Mouse (Mus musculus): Measurements from ENCODE around the gene Pbx2. TPM values are rescaled to one million over a fixed set of nuclear protein-coding genes. Genes with fewer than 3 reads are reported as not detected.

The Pbx2 gene
- polyA plus RNA-seq, 1 experiment from 2014 or later: 7.6 TPM

DNA sequence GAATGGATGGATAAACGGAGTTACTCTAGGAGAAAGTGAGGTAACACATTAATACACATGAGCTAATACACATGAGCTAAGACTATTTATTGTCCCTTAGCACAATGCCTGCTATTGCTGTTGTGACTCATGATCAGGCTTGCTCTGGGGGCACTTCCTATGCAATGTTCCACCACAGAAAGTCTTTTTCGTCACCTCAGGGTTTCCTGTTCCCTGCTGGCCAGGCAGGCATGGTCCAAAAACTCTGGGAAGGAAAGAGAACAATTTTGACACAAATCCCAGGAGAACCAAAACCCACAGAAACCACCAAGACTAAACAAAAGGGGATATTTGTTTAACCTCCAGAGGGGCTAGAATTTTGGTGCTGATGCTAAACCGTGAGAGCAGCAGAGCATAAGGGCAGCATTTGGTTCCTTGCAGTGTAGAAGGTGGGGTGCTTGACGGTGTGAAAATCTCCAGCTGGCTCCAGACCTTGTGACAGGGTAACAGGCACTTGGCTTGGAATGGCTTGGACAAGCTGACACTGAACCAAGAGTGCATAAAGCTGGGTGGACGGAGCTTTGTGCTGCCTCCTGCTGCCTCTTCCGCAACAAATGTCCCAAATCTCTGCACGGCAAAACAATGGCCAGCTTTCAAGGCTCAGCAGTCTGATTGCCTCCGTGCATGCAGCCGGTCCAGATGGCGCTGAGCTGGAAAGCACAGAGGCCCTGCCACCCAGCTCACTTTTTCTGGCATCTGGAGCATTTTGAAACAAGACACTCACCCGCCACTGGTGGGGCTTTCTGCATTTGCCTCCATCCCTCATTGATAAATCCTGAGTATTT, 49.9 kb downstream of the Pbx2 start:
- Histone ChIP-seq H3K9me3 (ENCODE audit: control insufficient read depth, low read length) (no peaks in the 10 kb centered on the region), H3K36me3 (ENCODE audit: control insufficient read depth, insufficient read depth) (no peaks in the 10 kb centered on the region), H3K4me1 (replicated peaks; ENCODE audit: control insufficient read depth, insufficient read depth, low read length) (peaks cover 21% of the 10 kb centered on the region), H3K9ac (replicated peaks; ENCODE audit: low read depth, low read length) (0 out of 2 replicates have a peak overlapping the region, but pooled peaks have one; percentile 8), H3K4me2 (ENCODE audit: low read length) (peak overlapping the region; percentile 4; the same call in 1 of the 2 replicates), H3K27ac (ENCODE audit: low read length) (peak overlapping the region; percentile 80), H3K27me3 (replicated peaks; ENCODE audit: control insufficient read depth, insufficient read depth, low read length) (no peaks in the 10 kb centered on the region), H3K4me3 (replicated peaks; ENCODE audit: low read length) (no peak overlapping the region)
- ATAC-seq: peak; percentile 54
- 11% methylated on average over 11 of the region's 11 CpGs for WGBS

DNA sequence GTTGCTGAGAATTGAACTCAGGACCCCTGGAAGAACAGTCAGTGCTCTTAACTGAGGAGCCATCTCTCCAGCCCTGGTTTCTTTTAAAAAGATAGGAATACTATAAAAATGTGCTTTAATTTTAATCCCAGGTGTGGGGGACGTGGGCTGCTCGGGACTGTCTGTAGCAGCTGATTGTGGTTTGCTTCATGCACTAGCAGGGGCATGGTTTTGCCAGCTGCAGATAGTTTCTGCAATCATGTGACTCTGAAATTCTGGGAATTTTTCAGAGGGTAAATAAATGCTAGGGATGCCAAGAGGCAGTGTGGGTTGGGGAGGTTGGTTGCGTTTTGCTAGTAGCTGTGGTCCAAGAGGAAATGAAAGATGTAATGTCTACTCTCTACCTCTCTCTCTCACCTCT, 50.9 kb downstream of the Pbx2 start:
- ATAC-seq: no peak
- 85% methylated on average over 3 of the region's 3 CpGs for WGBS
- H3K9ac ChIP-seq (replicated peaks; ENCODE audit: low read depth, low read length): no peak overlapping the region
- no peak overlapping the region for H3K4me3 ChIP-seq (replicated peaks; ENCODE audit: low read length)
- no peaks in the 10 kb centered on the region for H3K36me3 ChIP-seq (ENCODE audit: control insufficient read depth, insufficient read depth)
- no peak overlapping the region for H3K4me2 ChIP-seq (ENCODE audit: low read length)
- no peaks in the 10 kb centered on the region for H3K9me3 ChIP-seq (ENCODE audit: control insufficient read depth, low read length)
- peaks cover 27% of the 10 kb centered on the region for H3K4me1 ChIP-seq (replicated peaks; ENCODE audit: control insufficient read depth, insufficient read depth, low read length)
- no peaks in the 10 kb centered on the region for H3K27me3 ChIP-seq (replicated peaks; ENCODE audit: control insufficient read depth, insufficient read depth, low read length)
- H3K27ac ChIP-seq (ENCODE audit: low read length): no peak overlapping the region

DNA sequence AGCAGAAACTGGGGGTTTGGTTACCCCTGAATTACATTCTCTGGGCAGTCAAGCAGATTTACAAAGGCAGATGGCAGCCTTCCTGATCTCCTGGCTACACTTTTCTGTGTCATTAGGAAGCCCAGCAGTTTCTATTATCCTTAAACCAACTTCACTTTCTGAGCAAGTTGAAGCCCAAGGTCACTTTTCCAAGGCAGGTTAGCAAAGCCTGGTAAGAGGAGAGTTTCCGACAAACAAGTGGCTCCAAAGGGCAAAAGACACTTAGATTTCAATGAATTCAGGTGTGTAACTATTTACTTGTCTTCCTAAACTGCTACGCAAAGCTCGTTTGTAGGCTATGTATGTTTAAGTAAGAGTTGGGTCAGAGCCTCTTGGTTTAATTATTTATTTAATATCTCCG, 52.3 kb downstream of the Pbx2 start:
- Histone ChIP-seq H3K36me3 (ENCODE audit: control insufficient read depth, insufficient read depth) (no peaks in the 10 kb centered on the region), H3K9ac (replicated peaks; ENCODE audit: low read depth, low read length) (no peak overlapping the region), H3K4me1 (replicated peaks; ENCODE audit: control insufficient read depth, insufficient read depth, low read length) (peaks cover 36% of the 10 kb centered on the region), H3K9me3 (ENCODE audit: control insufficient read depth, low read length) (no peaks in the 10 kb centered on the region), H3K27me3 (replicated peaks; ENCODE audit: control insufficient read depth, insufficient read depth, low read length) (no peaks in the 10 kb centered on the region), H3K4me3 (replicated peaks; ENCODE audit: low read length) (no peak overlapping the region), H3K4me2 (ENCODE audit: low read length) (no peak overlapping the region), H3K27ac (ENCODE audit: low read length) (no peak overlapping the region)
- 95% methylated on average over 4 of the region's 4 CpGs for WGBS
- ATAC-seq: no peak

DNA sequence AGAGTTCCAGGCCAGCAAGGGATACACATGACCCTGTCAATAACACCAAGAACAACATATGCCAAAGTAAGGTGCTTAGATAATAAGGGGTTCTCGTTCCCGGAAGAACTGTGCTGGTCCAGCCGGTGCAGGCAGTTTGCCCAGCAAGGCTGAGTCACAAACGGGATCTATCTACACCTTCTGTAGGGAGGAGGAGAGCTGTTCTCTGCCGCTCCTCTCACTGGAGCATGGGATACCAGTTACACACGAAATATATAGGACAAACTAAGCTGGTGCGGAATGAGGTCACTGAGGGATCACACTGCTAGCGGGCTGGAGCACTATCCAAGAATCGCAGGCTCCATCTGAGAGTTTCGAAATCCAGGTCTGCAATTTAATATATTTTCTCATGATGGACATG, 52.9 kb downstream of the Pbx2 start:
- Histone ChIP-seq H3K27ac (ENCODE audit: low read length) (0 out of 2 replicates have a peak overlapping the region, but pooled peaks have one; percentile 31), H3K9me3 (ENCODE audit: control insufficient read depth, low read length) (no peaks in the 10 kb centered on the region), H3K36me3 (ENCODE audit: control insufficient read depth, insufficient read depth) (no peaks in the 10 kb centered on the region), H3K4me2 (ENCODE audit: low read length) (no peak overlapping the region), H3K4me3 (replicated peaks; ENCODE audit: low read length) (no peak overlapping the region), H3K4me1 (replicated peaks; ENCODE audit: control insufficient read depth, insufficient read depth, low read length) (peaks cover 38% of the 10 kb centered on the region), H3K27me3 (replicated peaks; ENCODE audit: control insufficient read depth, insufficient read depth, low read length) (no peaks in the 10 kb centered on the region), H3K9ac (replicated peaks; ENCODE audit: low read depth, low read length) (no peak overlapping the region)
- no peak for ATAC-seq
- 83% methylated on average over 10 of the region's 10 CpGs for WGBS

DNA sequence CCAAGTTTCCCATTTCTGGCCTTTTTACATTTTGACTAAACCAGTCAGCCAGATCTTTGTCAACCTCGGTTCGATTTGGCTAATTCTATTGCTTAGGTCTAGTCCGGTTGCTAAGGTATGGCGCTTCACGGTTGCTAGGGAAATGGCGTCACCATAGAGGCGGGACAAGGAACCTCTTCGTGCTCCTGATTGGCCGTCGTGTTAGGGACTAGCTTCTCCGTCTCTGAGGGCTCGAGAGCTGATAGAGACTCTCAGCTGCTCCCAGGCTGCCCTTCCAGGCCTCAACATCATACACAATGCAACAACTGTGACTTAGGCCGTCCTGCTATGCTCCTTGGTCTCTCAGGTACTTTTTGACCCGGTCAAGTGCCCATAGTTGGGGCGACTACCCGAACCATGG, 53.5 kb downstream of the Pbx2 start, which contains the start of gene Fkbpl:
Gene Fkbpl, plus strand, starts transcription at position 157 of the 400 bp plus-strand sequence.
- H3K27me3 ChIP-seq (replicated peaks; ENCODE audit: control insufficient read depth, insufficient read depth, low read length): no peaks in the 10 kb centered on the region
- H3K4me3 ChIP-seq (replicated peaks; ENCODE audit: low read length): peak within 1 kb of the TSS; percentile 50
- peak within 1 kb of the TSS; percentile 67 for H3K4me2 ChIP-seq (ENCODE audit: low read length)
- H3K4me1 ChIP-seq (replicated peaks; ENCODE audit: control insufficient read depth, insufficient read depth, low read length): peaks cover 38% of the 10 kb centered on the region
- H3K9me3 ChIP-seq (ENCODE audit: control insufficient read depth, low read length): no peaks in the 10 kb centered on the region
- peak within 1 kb of the TSS; percentile 62 for H3K9ac ChIP-seq (replicated peaks; ENCODE audit: low read depth, low read length)
- no peaks in the 10 kb centered on the region for H3K36me3 ChIP-seq (ENCODE audit: control insufficient read depth, insufficient read depth)
- WGBS: under 1% methylated on average over 16 of the region's 16 CpGs
- peak within 1 kb of the TSS; percentile 31; the same call in 1 of the 2 replicates for H3K27ac ChIP-seq (ENCODE audit: low read length)
- peak; percentile 80 for ATAC-seq

DNA sequence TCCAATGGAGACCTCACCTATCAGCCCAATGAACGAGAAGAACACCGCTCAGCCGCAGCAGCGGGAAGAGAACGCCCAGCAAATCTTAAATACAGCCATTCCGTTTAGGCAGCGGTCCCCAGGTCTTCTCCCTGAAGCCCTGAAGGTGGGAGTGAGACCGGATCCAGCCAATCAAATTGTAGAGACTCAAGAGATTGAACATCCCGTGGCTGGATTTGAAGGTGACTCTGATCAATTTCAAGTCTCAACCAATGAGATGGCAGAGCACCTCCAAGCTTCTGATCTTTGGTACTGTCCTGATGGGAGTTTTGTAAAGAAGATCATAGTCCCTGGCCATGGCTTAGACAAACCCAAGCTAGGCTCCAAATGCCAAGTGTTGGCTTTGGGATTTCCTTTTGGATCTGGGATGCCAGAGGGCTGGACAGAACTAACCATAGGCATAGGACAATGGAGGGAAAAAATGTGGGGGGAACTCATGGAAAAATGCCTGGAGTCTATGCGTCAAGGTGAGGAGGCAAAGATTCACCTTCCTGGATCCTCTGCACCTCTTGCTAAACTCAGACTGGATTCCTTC, 54.3 kb downstream of the Pbx2 start:
- H3K4me3 ChIP-seq (replicated peaks; ENCODE audit: low read length): peak overlapping the region; percentile 50
- peak overlapping the region; percentile 67 for H3K4me2 ChIP-seq (ENCODE audit: low read length)
- H3K9ac ChIP-seq (replicated peaks; ENCODE audit: low read depth, low read length): no peak overlapping the region
- H3K36me3 ChIP-seq (ENCODE audit: control insufficient read depth, insufficient read depth): peaks cover 2% of the 10 kb centered on the region; the same call in 1 of the 2 replicates
- 48% methylated on average over 10 of the region's 10 CpGs for WGBS
- no peaks in the 10 kb centered on the region for H3K27me3 ChIP-seq (replicated peaks; ENCODE audit: control insufficient read depth, insufficient read depth, low read length)
- no peak for ATAC-seq
- H3K9me3 ChIP-seq (ENCODE audit: control insufficient read depth, low read length): no peaks in the 10 kb centered on the region
- H3K4me1 ChIP-seq (replicated peaks; ENCODE audit: control insufficient read depth, insufficient read depth, low read length): peaks cover 38% of the 10 kb centered on the region
- H3K27ac ChIP-seq (ENCODE audit: low read length): no peak overlapping the region

DNA sequence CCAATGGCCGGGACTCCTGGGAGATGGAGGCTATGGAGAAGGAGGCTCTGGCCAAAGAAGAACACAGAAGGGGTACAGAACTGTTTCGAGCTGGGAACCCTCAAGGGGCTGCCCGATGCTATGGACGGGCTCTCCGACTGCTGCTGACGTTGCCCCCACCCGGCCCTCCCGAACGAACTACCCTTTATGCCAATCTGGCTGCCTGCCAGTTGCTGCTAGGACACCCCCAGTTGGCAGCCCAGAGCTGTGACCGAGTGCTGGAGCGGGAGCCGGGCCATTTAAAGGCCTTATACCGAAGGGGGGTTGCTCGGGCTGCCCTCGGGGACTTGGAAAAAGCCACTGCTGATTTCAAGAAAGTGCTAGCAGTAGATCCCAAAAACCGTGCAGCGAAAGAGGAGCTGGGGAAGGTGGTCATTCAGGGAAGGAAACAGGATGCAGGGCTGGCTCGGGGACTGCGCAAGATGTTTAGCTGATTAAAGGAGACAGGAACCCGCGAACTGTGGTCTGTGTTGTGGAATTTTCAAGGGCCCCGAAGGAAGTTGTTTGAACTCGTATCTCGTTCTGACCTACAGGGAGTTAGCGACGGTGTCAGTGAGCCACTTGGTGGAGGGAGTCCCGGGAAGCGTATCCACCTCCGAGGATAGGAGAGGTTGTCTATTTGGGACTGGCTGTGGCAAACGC, 54.9 kb downstream of the Pbx2 start:
- Histone ChIP-seq H3K4me1 (replicated peaks; ENCODE audit: control insufficient read depth, insufficient read depth, low read length) (peaks cover 32% of the 10 kb centered on the region), H3K4me2 (ENCODE audit: low read length) (no peak overlapping the region; the same call in 1 of the 2 replicates), H3K4me3 (replicated peaks; ENCODE audit: low read length) (no peak overlapping the region), H3K27me3 (replicated peaks; ENCODE audit: control insufficient read depth, insufficient read depth, low read length) (no peaks in the 10 kb centered on the region), H3K36me3 (ENCODE audit: control insufficient read depth, insufficient read depth) (peaks cover 6% of the 10 kb centered on the region), H3K9me3 (ENCODE audit: control insufficient read depth, low read length) (no peaks in the 10 kb centered on the region), H3K9ac (replicated peaks; ENCODE audit: low read depth, low read length) (no peak overlapping the region), H3K27ac (ENCODE audit: low read length) (no peak overlapping the region)
- ATAC-seq: no peak
- 89% methylated on average over 30 of the region's 30 CpGs for WGBS
